Mouse (Mus musculus) R1 (cell line): Measurements from ENCODE around the gene Uqcr11.

Experiments
- DNase-seq: peaks from one replicate; pipeline ENCODE4 v3.0.0-alpha.2; 2018; ENCODE audit warnings: low read depth, low spot score

Gene Uqcr11

GRCm38 (mm10) chr10:80376160-80376559, 30.5 kb downstream of the Uqcr11 start:
- DNase-seq = peak; percentile 94

- peak; percentile 90 for DNase-seq
Measured at GRCm38 (mm10) chr10:80374063-80374462, 32.6 kb downstream of the Uqcr11 start.

- no peak for DNase-seq
Measured at GRCm38 (mm10) chr10:80372706-80373105, 33.9 kb downstream of the Uqcr11 start.

GRCm38 (mm10) chr10:80371983-80372382, 34.6 kb downstream of the Uqcr11 start:
- no peak for DNase-seq

GRCm38 (mm10) chr10:80371411-80371966, 35.1 kb downstream of the Uqcr11 start:
- peak; percentile 90 for DNase-seq

GRCm38 (mm10) chr10:80369995-80370747, 36.5 kb downstream of the Uqcr11 start:
- DNase-seq = peak; percentile 68

- peak; percentile 85 for DNase-seq
Measured at GRCm38 (mm10) chr10:80368392-80368791, 38.2 kb downstream of the Uqcr11 start.

GRCm38 (mm10) chr10:80367954-80368353, 38.7 kb downstream of the Uqcr11 start:
- no peak for DNase-seq

- no peak for DNase-seq
Measured at GRCm38 (mm10) chr10:80365736-80366135, 40.9 kb downstream of the Uqcr11 start.

- DNase-seq = no peak
Measured at GRCm38 (mm10) chr10:80363734-80364133, 42.9 kb downstream of the Uqcr11 start.

GRCm38 (mm10) chr10:80357994-80358639, 48.5 kb downstream of the Uqcr11 start:
- DNase-seq = peak; percentile 71

GRCm38 (mm10) chr10:80357336-80357735, 49.3 kb downstream of the Uqcr11 start:
- no peak for DNase-seq

- DNase-seq = no peak
Measured at GRCm38 (mm10) chr10:80356737-80357136, 49.9 kb downstream of the Uqcr11 start.

GRCm38 (mm10) chr10:80356001-80356682, 50.5 kb downstream of the Uqcr11 start, which contains the start of gene Plk5:
Gene Plk5 (plus strand): TSS chr10:80356459.
- peak; percentile 62 for DNase-seq

GRCm38 (mm10) chr10:80355431-80355830, 51.2 kb downstream of the Uqcr11 start:
- no peak for DNase-seq
